Mouse (Mus musculus) lung, postnatal 0 days (tissue): ENCODE data around the gene Lin28b.

Experiments used
- CTCF ChIP-seq: IDR thresholded peaks from 2 replicates; pipeline ENCODE4 v1.5.1; 2016; ENCODE audit warnings: antibody characterized with exemption, mild to moderate bottlenecking
- EP300 ChIP-seq: IDR thresholded peaks from 2 replicates; pipeline ENCODE4 v1.6.1; 2016; ENCODE audit warnings: antibody characterized with exemption, mild to moderate bottlenecking, control low read depth

DNA sequence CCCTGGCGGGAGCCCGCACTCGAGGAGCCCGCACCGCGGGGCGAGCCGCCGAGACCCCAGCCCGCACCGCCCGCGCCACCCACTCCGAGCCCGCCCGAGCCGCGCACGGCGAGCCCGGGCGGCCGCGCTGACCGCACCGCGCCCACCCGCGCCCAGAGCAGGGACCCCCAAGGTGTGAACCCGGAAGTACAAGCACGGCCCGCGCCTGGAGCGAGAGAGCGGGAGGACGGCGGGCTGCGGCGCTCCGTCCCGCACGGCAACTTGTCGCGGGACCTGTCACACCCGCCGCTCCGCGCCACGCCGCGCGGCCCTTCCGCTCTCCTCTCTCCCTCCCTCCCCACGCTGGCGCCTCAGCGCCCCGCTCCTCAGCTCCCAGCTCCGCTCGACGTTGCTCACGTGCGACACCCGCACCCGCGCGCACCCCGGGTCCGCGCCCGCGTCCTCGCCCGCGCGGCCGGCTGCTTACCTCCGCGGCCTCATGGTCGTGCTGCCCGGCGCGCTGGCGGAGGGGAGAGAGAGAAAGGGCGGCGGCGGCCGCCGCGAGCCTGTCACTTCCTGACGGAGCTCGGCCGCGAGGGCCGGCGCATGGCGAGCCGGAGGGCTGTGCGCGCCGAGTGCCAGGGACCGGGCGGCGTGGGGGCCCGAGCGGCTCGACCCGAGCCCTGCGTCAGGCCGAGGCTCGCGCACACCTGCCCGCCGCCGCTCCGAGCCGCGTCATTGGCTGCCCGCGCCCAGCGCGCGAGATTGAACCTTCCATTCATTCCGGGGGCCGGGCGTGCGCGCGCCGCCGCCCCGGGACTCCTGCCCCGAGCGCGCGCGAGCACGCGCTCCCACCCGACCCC lies at the start of gene Lin28b:
- TF ChIP-seq CTCF = no peak
- no peak for TF ChIP-seq EP300
